Mouse (Mus musculus) stomach, embryonic 14.5 days (tissue): ENCODE data around the gene AA467197. TPM values are rescaled to one million over a fixed set of nuclear protein-coding genes. Genes with fewer than 3 reads are reported as not detected.
A peak's percentile ranks its signal among the peaks of the same experiment; 100 is the strongest.

ENCODE experiments used
- ATAC-seq: fragments of 200-750 bp; cut with Nextera tagmentation; 2 replicates; pipeline ENCODE4 v1.8.0; 2017; ENCODE audit warnings: low read depth, moderate TSS enrichment; ENCODE audit not compliant: insufficient number of reproducible peaks, insufficient read depth, low FRiP score
- H3K27ac ChIP-seq: fragments of 300-500 bp; sonication (generic); 2 replicates; pipeline ENCODE4 v1.5.1; 2014; ENCODE audit warnings: mild to moderate bottlenecking, low read length, moderate library complexity, mixed read lengths
- H3K27me3 ChIP-seq: fragments of 300-500 bp; sonication (generic); 2 replicates; pipeline ENCODE4 v1.6.1; 2014; ENCODE audit warnings: low read length, control low read depth, mixed read lengths; ENCODE audit not compliant: control insufficient read depth, insufficient read depth
- H3K36me3 ChIP-seq: fragments of 300-500 bp; sonication (generic); 2 replicates; pipeline ENCODE4 v1.6.1; 2014; ENCODE audit warnings: mild to moderate bottlenecking, control low read depth, low read length, moderate library complexity, mixed read lengths; ENCODE audit not compliant: control insufficient read depth, insufficient read depth
- H3K4me1 ChIP-seq: fragments of 300-500 bp; sonication (generic); 2 replicates; pipeline ENCODE4 v1.6.1; 2014; ENCODE audit warnings: low read length, control low read depth, mixed read lengths; ENCODE audit not compliant: control insufficient read depth, insufficient read depth
- H3K4me2 ChIP-seq: fragments of 300-500 bp; sonication (generic); replicated peaks from 2 replicates; pipeline ENCODE4 v1.6.1; 2014; ENCODE audit warnings: low read depth, low read length, control low read depth
- H3K4me3 ChIP-seq: fragments of 300-500 bp; sonication (generic); 2 replicates; pipeline ENCODE4 v1.5.1; 2014; ENCODE audit warnings: low read depth, low read length, control low read depth
- H3K9ac ChIP-seq: fragments of 300-500 bp; sonication (generic); replicated peaks from 2 replicates; pipeline ENCODE4 v1.6.1; 2014; ENCODE audit warnings: low read depth, mild to moderate bottlenecking, control low read depth, low read length, moderate library complexity, mixed read lengths
- H3K9me3 ChIP-seq: fragments of 300-500 bp; sonication (generic); 2 replicates; pipeline ENCODE4 v1.6.1; 2016; ENCODE audit warnings: low read depth, low read length, control low read depth; ENCODE audit not compliant: control insufficient read depth
- WGBS: fragments of 180-500 bp; shearing (Covaris S2); extraction: QIAGEN DNeasy Blood & Tissue Kit; methylation state at CpG from one replicate; pipeline ENCODE4 v1.1.7; 2014; 5-methylcytosine and 5-hydroxymethylcytosine counted together
- polyA plus RNA-seq: library from polyadenylated mRNA; unstranded; fragments of >200 nt; fragmentation: Nextera tagmentation; extraction: Ambion mirVana; gene quantifications from 2 replicates; pipeline ENCODE4 v1.2.1, GENCODE M21; 2014

The AA467197 gene
- polyA plus RNA-seq, 1 experiment from 2014 or later: 5.5 TPM

DNA sequence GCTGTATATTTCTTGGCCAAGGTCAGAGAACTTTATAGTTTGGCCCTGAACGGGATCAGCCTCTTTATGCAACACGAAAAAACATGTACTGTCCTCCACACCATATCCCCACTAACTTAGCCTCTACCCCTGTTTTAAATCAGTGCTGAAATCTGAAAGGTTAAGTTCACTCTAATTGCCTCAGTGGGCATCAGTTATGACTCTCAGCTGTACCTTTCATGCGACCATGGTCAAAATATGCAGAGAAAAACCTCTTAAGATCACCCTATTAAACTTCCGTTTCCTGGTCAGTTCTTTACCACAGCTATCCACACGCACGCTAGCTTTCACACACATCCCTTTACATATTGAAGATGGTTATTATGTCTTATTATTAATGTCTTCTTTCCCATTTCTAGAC, 6.9 kb upstream of the AA467197 start:
- no peak overlapping the region for H3K27ac ChIP-seq
- H3K36me3 ChIP-seq: peaks cover 9% of the 10 kb centered on the region; the same call in 1 of the 2 replicates
- H3K4me2 ChIP-seq: peak overlapping the region; percentile 96
- H3K27me3 ChIP-seq: no peaks in the 10 kb centered on the region
- peaks cover 4% of the 10 kb centered on the region; the same call in 1 of the 2 replicates for H3K4me1 ChIP-seq
- H3K4me3 ChIP-seq: peak overlapping the region; percentile 97
- 59% methylated on average over 6 of the region's 6 CpGs for WGBS
- no peak for ATAC-seq
- H3K9me3 ChIP-seq: no peaks in the 10 kb centered on the region
- no peak overlapping the region for H3K9ac ChIP-seq

DNA sequence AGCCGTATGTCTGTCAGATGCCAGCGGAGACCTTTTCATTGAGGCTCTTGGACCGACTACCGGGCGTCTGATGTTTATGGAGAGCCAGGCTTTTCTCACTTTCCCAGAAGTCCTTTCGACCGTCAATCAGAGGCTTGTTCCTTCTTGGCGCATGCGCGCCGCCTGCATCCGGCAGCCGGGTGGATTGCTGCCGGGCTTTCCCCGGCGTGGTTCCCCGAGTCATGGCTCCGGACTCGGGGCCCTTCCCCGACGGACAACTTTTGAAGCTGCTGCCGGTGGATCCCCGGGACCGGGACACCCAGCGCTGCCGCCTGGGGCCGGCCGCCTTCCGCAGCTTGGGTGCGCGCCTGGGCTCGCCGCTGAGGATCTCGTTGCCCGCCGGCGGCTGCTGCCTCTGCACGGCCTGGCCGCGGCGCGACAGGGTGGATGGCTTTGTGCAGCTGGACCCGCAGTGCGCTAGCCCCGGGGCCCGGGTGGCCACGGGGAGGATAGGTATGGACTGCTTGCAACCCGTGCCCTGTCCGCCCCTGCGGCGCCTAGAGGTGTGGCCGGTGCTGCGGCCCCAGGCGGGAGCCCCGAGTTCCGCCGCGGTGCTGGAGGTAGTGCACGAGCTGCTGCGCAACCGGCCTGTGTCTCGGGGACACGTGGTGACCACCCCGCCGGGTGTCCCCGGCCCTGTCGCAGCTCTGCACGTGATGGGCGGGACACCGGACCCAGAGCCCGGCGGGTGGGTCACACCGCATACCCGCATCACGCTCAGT, 6.1 kb upstream of the AA467197 start:
- H3K9me3 ChIP-seq: no peaks in the 10 kb centered on the region
- H3K4me2 ChIP-seq: peak overlapping the region; percentile 96
- peaks cover 4% of the 10 kb centered on the region; the same call in 1 of the 2 replicates for H3K4me1 ChIP-seq
- H3K4me3 ChIP-seq: peak overlapping the region; percentile 97
- H3K36me3 ChIP-seq: peaks cover 9% of the 10 kb centered on the region; the same call in 1 of the 2 replicates
- H3K27me3 ChIP-seq: no peaks in the 10 kb centered on the region
- peak overlapping the region; percentile 78 for H3K9ac ChIP-seq
- ATAC-seq: peak; percentile 79
- WGBS: under 1% methylated on average over 75 of the region's 75 CpGs
- H3K27ac ChIP-seq: peak overlapping the region; percentile 79; the same call in 1 of the 2 replicates

- Histone ChIP-seq H3K4me3 (peak overlapping the region; percentile 97), H3K4me2 (peak overlapping the region; percentile 96), H3K9ac (peak overlapping the region; percentile 78), H3K4me1 (peaks cover 4% of the 10 kb centered on the region; the same call in 1 of the 2 replicates), H3K27ac (peak overlapping the region; percentile 79; the same call in 1 of the 2 replicates), H3K9me3 (no peaks in the 10 kb centered on the region), H3K27me3 (no peaks in the 10 kb centered on the region), H3K36me3 (peaks cover 9% of the 10 kb centered on the region; the same call in 1 of the 2 replicates)
- WGBS: under 1% methylated on average over 51 of the region's 53 CpGs
- peak; percentile 39 for ATAC-seq
Observed at GRCm38 (mm10) chr2:122631226-122631801, 5.5 kb upstream of the AA467197 start.

- H3K36me3 ChIP-seq: peaks cover 9% of the 10 kb centered on the region; the same call in 1 of the 2 replicates
- ATAC-seq: peak; percentile 86
- no peaks in the 10 kb centered on the region for H3K9me3 ChIP-seq
- H3K4me1 ChIP-seq: no peaks in the 10 kb centered on the region
- H3K4me2 ChIP-seq: peak overlapping the region; percentile 46
- no peak overlapping the region for H3K27ac ChIP-seq
- H3K27me3 ChIP-seq: no peaks in the 10 kb centered on the region
- 1% methylated on average over 36 of the region's 36 CpGs for WGBS
- no peak overlapping the region for H3K9ac ChIP-seq
- peak overlapping the region; percentile 20 for H3K4me3 ChIP-seq
Observed at GRCm38 (mm10) chr2:122637526-122637997, 776 bp downstream of the AA467197 start.

GRCm38 (mm10) chr2:122638029-122638428, 1.2 kb downstream of the AA467197 start:
- peaks cover 6% of the 10 kb centered on the region; the same call in 1 of the 2 replicates for H3K36me3 ChIP-seq
- H3K27me3 ChIP-seq: no peaks in the 10 kb centered on the region
- no peak for ATAC-seq
- no peak overlapping the region for H3K27ac ChIP-seq
- H3K9ac ChIP-seq: no peak overlapping the region
- H3K4me2 ChIP-seq: peak overlapping the region; percentile 46
- 31% methylated on average over 12 of the region's 12 CpGs for WGBS
- H3K9me3 ChIP-seq: no peaks in the 10 kb centered on the region
- H3K4me3 ChIP-seq: peak overlapping the region; percentile 20
- H3K4me1 ChIP-seq: no peaks in the 10 kb centered on the region

DNA sequence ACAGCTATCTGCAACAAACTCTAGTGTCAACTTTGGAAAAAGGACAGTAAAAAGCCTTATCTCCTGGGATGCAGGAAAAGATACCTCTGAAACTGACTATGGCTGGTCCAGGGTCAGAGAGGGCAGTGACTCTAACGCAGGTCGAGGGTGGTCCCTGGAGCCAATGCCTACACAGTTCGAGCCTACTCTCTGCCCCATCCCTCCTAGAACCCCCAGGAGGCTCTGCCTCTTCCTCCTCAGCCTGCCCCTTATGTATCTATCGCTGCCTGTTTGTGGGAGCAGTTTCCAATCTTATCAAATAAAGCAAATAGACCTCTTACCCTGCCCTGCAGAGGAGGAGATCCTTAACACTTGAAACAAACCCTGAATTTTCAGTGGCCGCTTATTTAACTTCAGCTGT, 1.9 kb downstream of the AA467197 start:
- H3K9me3 ChIP-seq: no peaks in the 10 kb centered on the region
- no peak overlapping the region for H3K27ac ChIP-seq
- H3K9ac ChIP-seq: no peak overlapping the region
- ATAC-seq: no peak
- H3K4me2 ChIP-seq: no peak overlapping the region
- H3K4me3 ChIP-seq: no peak overlapping the region
- H3K27me3 ChIP-seq: no peaks in the 10 kb centered on the region
- 37% methylated on average over 5 of the region's 5 CpGs for WGBS
- H3K4me1 ChIP-seq: no peaks in the 10 kb centered on the region
- H3K36me3 ChIP-seq: no peaks in the 10 kb centered on the region

DNA sequence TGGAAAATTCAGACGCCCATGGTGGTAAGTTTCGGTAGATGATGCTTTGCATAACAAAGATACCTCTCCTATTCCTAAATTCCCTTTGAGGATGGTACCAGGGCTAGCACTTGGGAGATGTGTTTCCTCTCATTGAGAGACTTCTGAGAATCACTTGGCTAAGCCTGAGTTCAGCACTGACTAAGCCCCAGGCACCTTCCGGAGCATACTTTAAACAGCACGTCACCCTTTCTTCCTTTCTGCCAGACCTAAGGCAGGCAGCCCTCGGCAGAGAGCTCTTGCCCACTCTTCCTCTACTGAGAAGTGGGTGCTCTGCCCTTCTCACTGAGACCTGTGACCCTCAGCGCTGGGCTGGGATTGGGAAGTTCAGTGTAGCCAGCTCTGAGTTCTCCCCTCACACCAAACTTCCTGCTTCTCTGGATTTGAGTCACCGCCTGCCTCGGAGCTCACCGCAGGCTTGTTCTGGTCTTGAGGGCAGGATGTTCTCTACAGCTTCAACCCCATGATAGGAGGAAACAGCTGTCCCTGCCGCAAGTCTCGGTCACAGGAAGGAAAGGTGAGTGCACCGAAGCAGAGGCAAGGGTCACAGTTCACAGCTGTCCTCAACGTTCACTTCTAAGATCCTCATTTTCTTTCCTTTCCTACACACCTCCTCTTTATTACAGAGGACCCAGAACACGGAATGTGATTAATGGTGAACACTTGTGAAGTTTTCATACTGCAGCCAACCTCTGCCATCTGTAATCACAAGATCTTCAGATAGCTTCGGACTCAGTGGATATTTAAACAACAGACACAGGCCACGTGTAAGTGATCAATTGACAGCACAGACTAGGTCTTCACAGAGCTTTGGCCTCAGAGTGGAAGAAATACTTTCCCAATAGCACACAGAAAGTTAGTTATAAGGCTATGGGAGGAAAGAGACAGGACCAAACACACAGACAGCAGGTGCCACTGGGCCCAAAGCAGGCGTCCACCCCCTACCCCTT, 15.6 kb downstream of the AA467197 start:
- H3K36me3 ChIP-seq: no peaks in the 10 kb centered on the region
- 0 out of 2 replicates have a peak, but pooled peaks cover 4% of the 10 kb centered on the region for H3K4me1 ChIP-seq
- H3K4me2 ChIP-seq: no peak overlapping the region
- H3K27ac ChIP-seq: no peak overlapping the region
- H3K9me3 ChIP-seq: no peaks in the 10 kb centered on the region
- no peaks in the 10 kb centered on the region for H3K27me3 ChIP-seq
- no peak overlapping the region for H3K4me3 ChIP-seq
- ATAC-seq: no peak
- H3K9ac ChIP-seq: no peak overlapping the region
- 50% methylated on average over 17 of the region's 17 CpGs for WGBS

GRCm38 (mm10) chr2:122656052-122656451, 19.3 kb downstream of the AA467197 start:
- H3K4me1 ChIP-seq: 0 out of 2 replicates have a peak, but pooled peaks cover 4% of the 10 kb centered on the region
- no peak overlapping the region for H3K27ac ChIP-seq
- no peaks in the 10 kb centered on the region for H3K36me3 ChIP-seq
- no peak for ATAC-seq
- H3K4me2 ChIP-seq: no peak overlapping the region
- no peaks in the 10 kb centered on the region for H3K9me3 ChIP-seq
- 43% methylated on average over 2 of the region's 2 CpGs for WGBS
- no peaks in the 10 kb centered on the region for H3K27me3 ChIP-seq
- no peak overlapping the region for H3K9ac ChIP-seq
- H3K4me3 ChIP-seq: no peak overlapping the region
